Mouse (Mus musculus) intestine, embryonic 14.5 days (tissue): ENCODE measurements around the gene T2. TPM values are rescaled to one million over a fixed set of nuclear protein-coding genes. Genes with fewer than 3 reads are reported as not detected.
"Not testable (repeated sequence)": the region's sequence is repeated elsewhere in the genome, so short reads cannot be mapped to it uniquely, and the experiment has no call there.

Experiments
- ATAC-seq: fragments of 200-750 bp; cut with Nextera tagmentation; replicated peaks from 2 replicates; pipeline ENCODE4 v1.8.0; 2017; ENCODE audit warnings: low read depth, moderate number of reproducible peaks, moderate TSS enrichment, moderate library complexity; ENCODE audit not compliant: low FRiP score, low TSS enrichment
- DNase-seq: peaks from one replicate; pipeline ENCODE4 v3.0.0-alpha.2; 2018; ENCODE audit warnings: low spot score
- H3K27ac ChIP-seq: fragments of 300-500 bp; sonication (generic); 2 replicates; pipeline ENCODE4 v1.5.1; 2014; ENCODE audit warnings: low read depth, mild to moderate bottlenecking, control low read depth
- H3K27me3 ChIP-seq: fragments of 300-500 bp; sonication (generic); replicated peaks from 2 replicates; pipeline ENCODE4 v1.6.1; 2014; ENCODE audit warnings: low read length, control low read depth; ENCODE audit not compliant: control insufficient read depth, insufficient read depth
- H3K36me3 ChIP-seq: fragments of 300-500 bp; sonication (generic); 2 replicates; pipeline ENCODE4 v1.6.1; 2014; ENCODE audit warnings: low read length, control low read depth; ENCODE audit not compliant: control insufficient read depth, insufficient read depth
- H3K4me1 ChIP-seq: fragments of 300-500 bp; sonication (generic); replicated peaks from 2 replicates; pipeline ENCODE4 v1.6.1; 2014; ENCODE audit warnings: low read length, control low read depth, mixed read lengths; ENCODE audit not compliant: control insufficient read depth, insufficient read depth
- H3K4me2 ChIP-seq: fragments of 300-500 bp; sonication (generic); 2 replicates; pipeline ENCODE4 v1.6.1; 2014; ENCODE audit warnings: low read length
- H3K4me3 ChIP-seq: fragments of 300-500 bp; sonication (generic); 2 replicates; pipeline ENCODE4 v1.5.1; 2014; ENCODE audit warnings: low read depth, low read length, control low read depth, mixed read lengths
- H3K9ac ChIP-seq: fragments of 300-500 bp; sonication (generic); 2 replicates; pipeline ENCODE4 v1.6.1; 2014; ENCODE audit warnings: mild to moderate bottlenecking, low read length
- H3K9me3 ChIP-seq: fragments of 300-500 bp; sonication (generic); 2 replicates; pipeline ENCODE4 v1.6.1; 2016; ENCODE audit warnings: low read length, control low read depth; ENCODE audit not compliant: control insufficient read depth
- WGBS: fragments of 180-500 bp; shearing (Covaris S2); extraction: QIAGEN DNeasy Blood & Tissue Kit; methylation state at CpG from one replicate; pipeline ENCODE4 v1.1.7; 2014; 5-methylcytosine and 5-hydroxymethylcytosine counted together
- polyA plus RNA-seq: library from polyadenylated mRNA; unstranded; fragments of >200 nt; fragmentation: Nextera tagmentation; extraction: Ambion mirVana; gene quantifications from 2 replicates; pipeline ENCODE4 v1.2.1, GENCODE M21; 2014

The T2 gene
- polyA plus RNA-seq, 1 experiment from 2014 or later: 0.35 TPM

GRCm38 (mm10) chr17:8396371-8396770 lies 40.6 kb downstream of the T2 start:
- Histone ChIP-seq H3K9me3 (no peaks in the 10 kb centered on the region), H3K4me3 (no peak overlapping the region), H3K9ac (no peak overlapping the region), H3K27me3 (no peaks in the 10 kb centered on the region), H3K4me2 (no peak overlapping the region), H3K4me1 (no peaks in the 10 kb centered on the region), H3K27ac (no peak overlapping the region), H3K36me3 (no peaks in the 10 kb centered on the region)
- DNase-seq (no peak), ATAC-seq (no peak)
- 57% methylated on average over 4 of the region's 4 CpGs for WGBS

- Histone ChIP-seq H3K4me3 (no peak overlapping the region), H3K27ac (no peak overlapping the region), H3K9me3 (no peaks in the 10 kb centered on the region), H3K36me3 (no peaks in the 10 kb centered on the region), H3K9ac (no peak overlapping the region), H3K4me2 (no peak overlapping the region), H3K4me1 (no peaks in the 10 kb centered on the region), H3K27me3 (no peaks in the 10 kb centered on the region)
- ATAC-seq: no peak
- no peak for DNase-seq
- WGBS: 61% methylated on average over 2 of the region's 2 CpGs
Observed at GRCm38 (mm10) chr17:8397946-8398345, 42.2 kb downstream of the T2 start.

GRCm38 (mm10) chr17:8403932-8404331 lies 48.1 kb downstream of the T2 start:
- not testable (repeated sequence) for ATAC-seq, H3K9ac ChIP-seq

GRCm38 (mm10) chr17:8406285-8406684 lies 50.5 kb downstream of the T2 start:
- 41% methylated on average over 6 of the region's 6 CpGs for WGBS
- H3K9ac ChIP-seq: no peak overlapping the region
- H3K27me3 ChIP-seq: no peaks in the 10 kb centered on the region
- no peaks in the 10 kb centered on the region for H3K9me3 ChIP-seq
- peaks cover 8% of the 10 kb centered on the region for H3K4me1 ChIP-seq
- no peak overlapping the region for H3K27ac ChIP-seq
- H3K36me3 ChIP-seq: no peaks in the 10 kb centered on the region
- H3K4me2 ChIP-seq: no peak overlapping the region
- ATAC-seq (no peak), DNase-seq (no peak)
- H3K4me3 ChIP-seq: no peak overlapping the region

More at GRCm38 (mm10) chr17:8403932-8404331, 48.1 kb downstream of the T2 start:
- not testable (repeated sequence) for H3K9me3 ChIP-seq, H3K27me3 ChIP-seq, DNase-seq, H3K27ac ChIP-seq, H3K4me3 ChIP-seq, H3K4me1 ChIP-seq, H3K4me2 ChIP-seq, H3K36me3 ChIP-seq
- WGBS: 46% methylated on average over 6 of the region's 8 CpGs

GRCm38 (mm10) chr17:8408002-8408401 lies 52.2 kb downstream of the T2 start:
- not testable (repeated sequence) for H3K9me3 ChIP-seq, H3K27ac ChIP-seq, H3K4me1 ChIP-seq, H3K27me3 ChIP-seq, ATAC-seq, H3K9ac ChIP-seq, H3K36me3 ChIP-seq, H3K4me3 ChIP-seq, H3K4me2 ChIP-seq, DNase-seq
- 66% methylated on average over 4 of the region's 4 CpGs for WGBS

- Histone ChIP-seq H3K27ac (no peak overlapping the region; the same call in 1 of the 2 replicates), H3K27me3 (no peaks in the 10 kb centered on the region), H3K9ac (no peak overlapping the region), H3K4me2 (peak overlapping the region; percentile 29), H3K9me3 (no peaks in the 10 kb centered on the region), H3K36me3 (no peaks in the 10 kb centered on the region), H3K4me3 (no peak overlapping the region), H3K4me1 (peaks cover 8% of the 10 kb centered on the region)
- 6% methylated on average over 16 of the region's 16 CpGs for WGBS
- DNase-seq (peak; percentile 63), ATAC-seq (peak; percentile 57)
Observed at GRCm38 (mm10) chr17:8408589-8409295, 53.0 kb downstream of the T2 start.

- Histone ChIP-seq H3K4me1 (peaks cover 9% of the 10 kb centered on the region), H3K9me3 (no peaks in the 10 kb centered on the region), H3K27ac (no peak overlapping the region), H3K4me2 (no peak overlapping the region), H3K36me3 (no peaks in the 10 kb centered on the region), H3K27me3 (no peaks in the 10 kb centered on the region), H3K4me3 (no peak overlapping the region), H3K9ac (no peak overlapping the region)
- no peak for DNase-seq
- WGBS: 83% methylated on average over 2 of the region's 2 CpGs
- no peak for ATAC-seq
Observed at GRCm38 (mm10) chr17:8410330-8410729, 54.5 kb downstream of the T2 start.

- no peaks in the 10 kb centered on the region for H3K9me3 ChIP-seq
- ATAC-seq: peak; percentile 44; the same call in 1 of the 2 replicates
Observed at GRCm38 (mm10) chr17:8413656-8414055, 57.9 kb downstream of the T2 start.

GRCm38 (mm10) chr17:8415533-8415932 lies 59.7 kb downstream of the T2 start:
- 14% methylated on average over 8 of the region's 8 CpGs for WGBS
- ATAC-seq: no peak
- no peak for DNase-seq

More at GRCm38 (mm10) chr17:8413656-8414055, 57.9 kb downstream of the T2 start:
- H3K4me3 ChIP-seq: no peak overlapping the region
- H3K4me2 ChIP-seq: no peak overlapping the region
- no peak overlapping the region for H3K9ac ChIP-seq
- WGBS: 46% methylated on average over 5 of the region's 5 CpGs
- H3K4me1 ChIP-seq: peaks cover 11% of the 10 kb centered on the region
- H3K27me3 ChIP-seq: no peaks in the 10 kb centered on the region
- no peaks in the 10 kb centered on the region for H3K36me3 ChIP-seq
- no peak for DNase-seq
- H3K27ac ChIP-seq: no peak overlapping the region

More at GRCm38 (mm10) chr17:8415533-8415932, 59.7 kb downstream of the T2 start:
- Histone ChIP-seq H3K9me3 (no peaks in the 10 kb centered on the region), H3K9ac (no peak overlapping the region), H3K36me3 (no peaks in the 10 kb centered on the region), H3K27me3 (no peaks in the 10 kb centered on the region), H3K4me1 (peaks cover 6% of the 10 kb centered on the region), H3K4me2 (no peak overlapping the region), H3K4me3 (no peak overlapping the region), H3K27ac (no peak overlapping the region)
